Mouse (Mus musculus) mouse embryonic stem cell (cell line): ENCODE data around the gene Eef1a2.

ENCODE experiments used
- in situ Hi-C, 2 experiments: fragments of 300-500 bp; cut with MboI; formaldehyde crosslinking; loops; 1 replicate in 1 of 2; 3 replicates in 1 of 2; pipeline ENCODE4 v1.14.3; 2019 to 2020; ENCODE audit warnings: low sequenced_read_pairs in 2 of 2, low pct_unique_long_range_greater_than_20kb in 1 of 2, mixed read lengths in 1 of 2; ENCODE audit not compliant: unreplicated experiment in 1 of 2

Eef1a2 gene

DNA sequence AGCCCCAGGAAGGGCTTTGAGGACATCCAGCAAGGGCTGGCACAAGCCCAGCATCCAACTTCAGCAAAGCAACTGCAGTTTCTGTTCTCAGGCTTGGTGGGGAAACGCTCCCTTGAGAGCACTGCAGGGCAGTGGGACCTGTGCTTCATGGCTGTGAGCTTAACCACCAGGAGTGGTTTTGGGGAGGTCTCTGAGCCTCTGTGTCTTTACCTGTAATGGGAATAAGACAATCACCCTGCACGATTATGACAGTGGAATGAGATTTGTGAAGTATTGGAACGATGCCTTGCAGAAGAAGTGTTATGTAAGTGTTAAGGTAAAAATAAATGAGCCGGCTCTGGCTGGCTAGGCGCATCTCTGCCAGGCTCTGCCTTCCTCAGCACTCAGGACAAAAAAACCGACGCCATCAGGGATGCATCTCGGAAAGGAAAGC is 14.1 kb downstream of the Eef1a2 start:
- in situ Hi-C loops = no loop called here

DNA sequence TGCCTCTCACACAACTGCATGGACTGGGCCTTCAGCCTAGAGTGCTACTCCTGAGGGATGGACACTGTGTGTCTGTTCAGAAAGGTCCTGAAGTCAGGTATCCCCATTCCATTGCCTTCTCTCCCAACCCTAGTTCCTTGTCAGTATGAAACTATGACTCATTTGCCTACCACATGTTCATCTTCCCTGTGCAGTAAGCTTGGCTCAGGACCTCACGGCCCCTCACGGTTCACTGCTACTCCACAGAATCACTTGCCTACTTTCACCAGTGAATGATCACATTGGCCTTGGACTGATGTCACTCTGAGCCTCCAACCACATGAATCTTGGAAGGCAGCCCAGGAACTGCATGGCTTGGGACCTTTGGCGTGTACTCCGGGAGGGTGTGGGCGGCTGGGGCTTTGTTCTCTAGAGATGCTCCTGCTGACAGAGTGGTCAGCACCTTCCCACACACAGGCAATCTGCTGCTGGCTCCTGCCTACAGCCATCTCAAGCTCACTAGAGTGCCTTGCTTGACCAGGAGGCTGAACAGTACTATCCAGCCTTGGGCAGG is 17.1 kb downstream of the Eef1a2 start:
- in situ Hi-C loops = no loop called here

DNA sequence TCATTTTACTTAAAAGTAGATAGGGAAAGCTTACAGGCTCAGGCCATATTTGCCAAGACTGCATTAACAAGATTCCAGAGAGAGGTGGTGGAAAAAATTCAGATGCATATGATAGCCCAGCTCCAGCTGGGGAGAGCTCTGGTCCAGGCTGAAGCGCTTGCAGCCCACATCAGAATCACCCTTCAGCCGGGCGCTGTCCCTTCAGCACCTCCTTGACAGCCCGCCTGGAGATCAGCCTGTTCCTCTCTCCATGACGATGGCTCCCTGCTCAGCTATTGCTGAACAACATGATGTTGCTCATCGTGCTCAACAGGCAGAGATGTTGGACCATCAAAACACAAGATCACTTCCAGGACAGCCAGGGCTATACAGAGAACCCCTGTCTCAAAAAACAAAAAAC is 19.9 kb downstream of the Eef1a2 start:
- in situ Hi-C loops = no loop called here

DNA sequence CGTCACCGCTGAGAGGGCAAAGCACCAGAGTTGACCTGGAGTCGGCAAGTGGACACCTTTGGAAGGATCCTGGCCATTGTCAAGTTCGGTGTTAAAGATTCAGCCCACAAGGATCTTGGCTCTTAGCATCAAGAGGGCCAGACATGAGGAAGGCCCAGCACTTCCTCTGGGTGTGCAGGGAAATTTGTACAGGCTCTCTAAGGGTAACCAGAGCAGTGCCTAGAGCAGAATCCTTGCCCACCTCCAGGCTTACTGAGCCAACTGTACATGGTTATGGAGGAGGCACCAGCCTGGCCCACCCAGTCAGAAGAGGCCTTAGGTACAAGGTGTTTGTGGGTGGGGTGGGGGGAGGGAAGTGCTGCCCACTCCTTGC is 21.4 kb downstream of the Eef1a2 start:
- in situ Hi-C loops = no loop called here

DNA sequence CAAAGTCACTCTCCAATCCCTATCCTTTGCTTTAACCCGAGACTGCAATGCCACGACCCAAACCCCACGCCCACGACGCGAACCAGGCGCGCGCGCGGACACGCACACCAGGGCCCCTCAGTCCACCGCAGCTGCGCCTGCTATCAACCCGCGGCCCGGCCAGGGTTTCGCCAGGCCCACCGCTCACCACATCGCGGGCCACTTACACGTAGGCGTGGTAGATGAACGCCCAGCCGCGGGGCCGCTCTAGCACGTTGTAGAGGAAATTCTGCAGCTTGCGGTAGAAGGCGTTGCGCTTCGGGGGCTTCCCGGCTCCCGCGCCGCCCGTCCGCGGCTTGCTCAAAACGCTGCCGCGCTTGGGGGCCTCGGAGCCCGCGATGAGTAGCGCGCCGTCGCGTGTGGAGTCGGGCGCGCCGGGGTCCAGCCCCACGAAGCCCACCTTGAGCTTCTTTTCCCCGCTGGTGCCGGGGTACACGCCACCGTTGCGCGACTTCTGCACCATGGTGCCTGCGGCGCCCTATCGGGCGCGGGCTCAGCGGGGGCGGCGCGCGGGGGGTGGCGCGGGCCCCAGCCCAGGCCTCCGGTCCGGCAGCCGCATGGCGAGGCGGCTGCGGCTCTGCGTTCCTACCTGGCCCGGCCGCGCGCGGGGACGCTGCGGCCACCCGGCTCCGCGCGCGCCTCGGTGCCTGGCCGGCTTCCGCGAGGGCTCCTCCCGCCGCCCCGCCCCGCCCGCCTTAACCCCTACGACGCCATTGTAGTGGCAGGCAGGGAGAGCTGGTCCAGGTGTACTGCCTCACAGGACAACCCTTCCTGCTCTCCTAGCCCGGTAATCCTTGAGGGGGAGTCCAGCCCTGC is 22.0 kb downstream of the Eef1a2 start, which contains the start of gene Kcnq2:
Gene Kcnq2, minus strand, starts transcription at position 710 of the 855 bp plus-strand sequence.
- in situ Hi-C loops = no loop called here

DNA sequence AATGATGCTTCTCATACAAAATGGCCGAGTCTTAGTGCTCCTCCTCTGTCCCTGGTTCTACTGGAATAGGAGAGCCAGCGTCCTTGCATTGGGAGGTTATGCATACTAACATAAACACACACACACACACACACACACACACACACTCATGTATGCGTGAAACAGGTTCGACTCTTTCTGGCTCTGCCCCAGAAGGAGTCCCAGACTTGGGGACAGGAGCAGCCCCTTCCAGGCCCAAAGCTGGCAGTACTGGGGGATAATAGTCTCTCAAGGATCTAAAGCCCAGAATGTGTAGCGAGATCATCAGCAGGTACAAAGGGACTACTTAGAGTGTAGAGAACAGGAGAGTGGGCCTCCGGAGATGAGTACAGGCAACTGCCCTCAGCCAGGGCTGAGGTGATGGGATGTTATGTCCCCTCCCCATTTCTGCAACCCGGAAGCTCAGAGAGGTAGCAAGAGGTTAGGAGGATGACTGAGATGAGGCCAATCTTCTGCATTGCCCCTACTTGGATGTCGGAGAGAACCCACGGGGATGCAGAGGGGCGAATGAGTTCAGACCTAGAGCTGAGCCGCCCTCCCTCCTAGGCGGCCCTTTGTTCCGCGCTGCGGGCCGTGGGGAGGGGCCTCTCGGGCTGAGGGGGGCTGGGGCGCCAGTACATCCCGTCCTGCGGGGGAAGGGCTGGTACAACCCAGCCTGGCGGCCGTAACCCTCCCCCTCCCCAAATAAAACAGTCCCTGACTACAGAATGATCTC is 22.8 kb downstream of the Eef1a2 start:
- in situ Hi-C loops = no loop called here

DNA sequence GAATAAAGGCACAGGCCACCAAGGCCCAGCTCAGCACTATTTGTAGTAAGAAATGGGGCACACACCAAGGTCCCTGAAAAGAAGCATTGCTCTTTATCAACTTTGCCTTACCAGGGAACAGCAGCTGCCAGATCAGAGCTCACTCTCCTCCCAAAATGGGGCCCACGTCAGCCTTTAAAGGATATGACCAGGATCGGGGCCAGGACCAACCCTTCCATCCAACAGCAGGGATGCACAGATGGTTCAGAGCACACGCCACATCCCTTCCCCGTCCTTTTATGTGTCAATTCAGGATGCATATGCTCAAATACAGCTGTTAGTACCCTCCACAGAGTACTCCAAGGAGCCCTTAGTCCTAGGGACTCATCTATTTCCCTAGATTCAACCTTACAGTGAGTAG is 26.6 kb downstream of the Eef1a2 start:
- in situ Hi-C loops = no loop called here

DNA sequence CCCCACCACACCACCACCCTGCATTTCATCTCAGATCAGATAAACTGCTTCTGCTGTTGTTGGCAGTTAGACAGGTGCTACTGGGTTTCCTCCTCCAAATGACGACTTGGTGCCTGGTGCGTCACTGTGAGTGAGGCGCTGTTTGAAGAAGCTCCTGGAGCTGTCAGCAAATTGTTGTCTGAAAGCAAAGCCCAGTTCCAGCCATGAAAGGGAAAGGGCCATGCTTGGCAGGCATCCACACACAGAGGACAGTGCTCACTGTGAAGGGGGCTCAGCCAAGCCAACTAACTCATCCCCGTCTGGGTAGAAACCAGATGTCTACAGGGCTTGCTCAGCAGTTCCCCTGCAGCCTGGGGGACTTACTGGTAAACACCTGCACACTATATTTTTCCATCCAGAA is 27.9 kb downstream of the Eef1a2 start:
- in situ Hi-C loops = no loop called here

DNA sequence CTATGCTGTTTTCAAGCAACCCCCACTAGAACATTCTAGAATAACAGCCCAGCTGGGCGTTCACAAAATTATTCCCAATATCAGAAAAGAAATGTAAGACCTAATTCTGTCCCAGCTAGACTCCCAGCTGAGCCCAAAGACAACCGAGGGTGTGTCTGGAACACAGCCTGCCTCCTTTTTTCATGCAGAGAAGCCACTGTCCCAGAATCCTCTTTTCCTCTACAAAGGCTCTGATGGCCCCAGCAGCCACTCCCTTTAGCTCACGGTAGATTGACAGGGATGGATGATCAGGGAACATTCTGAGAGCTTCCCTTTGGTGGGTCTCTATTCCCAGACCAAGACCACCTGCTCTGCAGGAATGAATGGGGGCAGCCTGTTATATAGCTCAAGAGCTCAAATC is 29.0 kb downstream of the Eef1a2 start:
- in situ Hi-C loops = no loop called here

DNA sequence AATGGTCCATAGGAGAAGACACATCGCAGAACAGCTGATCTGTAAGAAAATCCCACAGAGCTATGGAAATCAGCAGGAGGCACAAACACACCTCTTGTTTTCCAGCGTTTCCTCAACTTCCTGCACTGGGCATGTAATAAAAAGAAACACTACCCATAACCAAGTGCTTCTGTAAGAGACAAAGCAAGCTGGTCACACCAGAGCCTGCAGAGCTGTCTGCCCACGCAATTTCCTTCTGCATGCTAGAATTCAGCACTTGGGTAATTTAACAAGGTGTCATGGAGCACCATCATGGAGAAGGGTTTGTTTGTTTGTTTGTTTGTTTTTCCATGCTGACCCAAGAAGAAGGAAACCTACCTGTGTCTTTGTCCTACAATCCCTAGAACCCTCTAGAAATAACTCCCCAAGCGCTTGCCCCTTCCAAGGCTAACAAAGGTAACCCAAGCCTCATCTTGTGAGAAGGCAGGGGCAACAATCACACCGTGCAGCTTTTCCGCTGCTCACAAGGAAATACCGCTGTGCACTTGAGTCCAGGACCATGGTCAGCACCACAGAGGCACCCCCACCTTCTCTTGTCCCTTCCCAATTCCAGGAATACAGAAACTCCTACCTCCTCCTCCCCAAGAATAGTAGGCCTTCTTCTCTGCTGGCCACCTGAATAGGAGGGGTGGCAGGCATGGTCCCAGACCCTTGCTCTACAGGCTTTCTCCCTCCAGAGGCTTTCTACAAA is 30.9 kb downstream of the Eef1a2 start:
- in situ Hi-C loops = no loop called here

DNA sequence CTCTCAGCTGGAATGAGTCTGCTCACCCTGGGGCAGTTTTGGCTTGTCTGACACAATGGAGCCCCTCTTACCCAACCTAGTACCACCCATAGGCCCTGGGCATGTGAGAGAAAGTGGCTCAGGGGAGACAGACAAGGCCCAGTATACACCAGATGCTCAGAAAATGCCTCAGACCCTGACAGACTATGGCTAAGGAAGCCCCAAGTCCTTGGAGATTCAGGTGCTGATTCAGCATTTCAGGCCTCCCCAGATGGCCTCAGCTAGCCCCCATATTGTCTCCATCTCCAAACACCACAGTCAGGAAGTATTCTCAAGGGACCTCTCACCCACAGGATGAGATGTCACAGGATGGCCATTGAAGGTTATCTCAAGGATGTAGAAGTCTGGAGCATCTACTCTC is 34.2 kb downstream of the Eef1a2 start:
- in situ Hi-C loops = no loop called here

DNA sequence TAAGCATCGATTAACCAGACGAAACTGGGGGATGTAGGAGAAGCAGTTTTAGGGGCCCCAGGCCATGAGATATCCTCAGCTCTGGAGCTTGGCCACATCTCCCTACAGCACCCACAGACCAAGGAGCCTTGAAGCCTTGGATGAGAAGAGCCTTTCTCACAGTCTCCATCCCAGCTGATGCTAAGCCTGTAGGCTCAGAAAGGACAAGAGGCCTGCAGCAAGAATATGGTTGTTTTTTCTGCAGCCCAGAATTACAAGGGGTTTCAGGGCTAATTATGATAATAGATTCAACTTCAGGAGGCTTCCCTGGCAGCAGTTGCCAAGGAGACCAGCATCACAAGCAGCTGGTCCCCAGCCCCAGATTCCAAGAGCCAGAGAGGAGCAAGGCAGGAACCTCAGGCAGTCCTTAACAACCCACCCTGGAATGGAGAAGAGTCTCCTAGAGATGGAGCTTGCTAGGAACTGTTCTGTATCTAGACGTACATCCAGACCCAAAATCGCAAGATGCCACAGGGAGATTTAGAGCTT is 35.8 kb downstream of the Eef1a2 start:
- in situ Hi-C loops = no loop called here

DNA sequence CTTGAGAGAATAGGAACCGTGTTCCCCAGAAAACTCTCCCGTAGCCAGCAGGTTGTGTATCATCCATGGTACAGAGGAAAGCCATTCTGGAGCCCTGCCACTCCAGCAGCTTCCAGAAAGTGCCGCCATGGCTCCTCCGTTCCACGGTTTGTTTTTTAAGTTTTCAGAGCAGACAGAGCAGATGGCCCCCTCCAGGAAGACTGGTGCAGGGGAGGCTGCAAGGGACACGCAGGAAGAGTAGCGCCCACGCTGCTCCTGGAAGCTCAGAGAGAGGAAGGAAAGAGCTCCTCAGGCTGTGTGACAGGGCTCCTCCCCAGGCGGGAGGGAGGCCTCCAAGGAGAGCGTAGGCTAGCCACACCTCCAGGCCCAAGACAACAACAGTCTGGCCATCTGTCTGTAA is 36.9 kb downstream of the Eef1a2 start:
- in situ Hi-C loops = no loop called here

DNA sequence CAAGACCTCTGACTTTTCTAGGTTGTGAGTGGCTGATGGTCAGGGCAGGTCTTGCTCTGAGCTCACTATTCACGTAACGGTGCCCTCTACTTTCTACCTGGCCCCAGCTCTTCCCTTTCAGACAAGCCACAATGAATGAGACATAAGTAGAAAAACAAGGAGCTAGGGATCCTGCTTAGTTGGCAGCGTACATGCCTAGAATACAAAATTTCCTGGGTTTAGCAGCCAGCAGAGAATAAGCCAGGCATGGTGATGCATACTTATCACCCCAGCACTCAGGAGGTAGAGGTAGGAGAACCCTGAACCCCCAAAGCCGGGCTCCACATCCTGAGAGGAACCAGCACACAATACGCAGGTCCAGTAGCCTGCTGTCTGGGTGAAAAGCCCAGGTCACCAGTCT is 40.4 kb downstream of the Eef1a2 start:
- in situ Hi-C loops = no loop called here

DNA sequence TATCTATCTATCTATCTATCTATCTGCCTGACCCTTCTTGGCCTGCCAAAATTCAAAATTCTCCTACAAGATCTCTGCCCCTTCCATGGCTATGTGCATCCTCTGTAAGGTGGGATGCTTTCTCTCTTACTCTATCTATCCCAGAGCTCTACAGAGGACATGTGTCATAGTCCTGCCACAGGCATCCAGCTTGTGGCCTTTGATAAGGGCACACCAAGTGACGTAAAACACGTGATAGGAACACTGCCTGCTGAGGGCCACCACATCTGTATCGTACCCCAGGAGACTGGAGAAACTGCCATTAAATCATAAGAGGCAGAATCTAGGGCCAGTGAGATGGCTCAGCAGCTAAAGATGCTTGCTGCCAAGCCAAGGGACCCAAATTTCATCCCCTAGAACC is 41.4 kb downstream of the Eef1a2 start:
- in situ Hi-C loops = no loop called here

DNA sequence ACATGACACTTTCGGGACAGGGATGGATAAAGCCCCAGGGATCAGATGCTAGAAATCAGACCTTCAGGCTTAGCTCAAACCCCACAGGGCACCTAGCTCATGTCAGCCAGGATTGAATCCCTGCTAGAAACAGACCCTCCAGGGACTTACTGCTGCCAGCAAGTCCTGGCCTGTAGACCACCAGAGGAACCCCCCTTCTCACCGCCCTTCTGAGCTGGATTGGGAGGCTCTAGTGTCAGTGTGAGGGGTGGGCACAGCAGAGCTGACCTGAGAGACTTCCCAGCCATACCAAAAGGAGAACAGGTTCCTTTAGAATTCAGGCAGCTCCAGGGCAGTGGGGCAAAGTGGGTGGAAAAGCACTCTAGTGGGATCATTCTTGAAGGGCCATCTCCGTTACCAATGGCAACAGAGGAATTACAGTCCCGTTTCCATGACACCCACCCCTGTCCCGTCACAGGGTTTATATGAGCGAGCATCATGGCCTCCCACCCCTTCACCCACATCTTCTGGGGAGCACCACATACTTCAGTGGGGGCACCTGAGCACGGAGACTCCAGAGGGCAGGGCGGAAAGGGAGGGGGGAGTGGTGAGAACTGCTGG is 43.0 kb downstream of the Eef1a2 start:
- in situ Hi-C loops = no loop called here

DNA sequence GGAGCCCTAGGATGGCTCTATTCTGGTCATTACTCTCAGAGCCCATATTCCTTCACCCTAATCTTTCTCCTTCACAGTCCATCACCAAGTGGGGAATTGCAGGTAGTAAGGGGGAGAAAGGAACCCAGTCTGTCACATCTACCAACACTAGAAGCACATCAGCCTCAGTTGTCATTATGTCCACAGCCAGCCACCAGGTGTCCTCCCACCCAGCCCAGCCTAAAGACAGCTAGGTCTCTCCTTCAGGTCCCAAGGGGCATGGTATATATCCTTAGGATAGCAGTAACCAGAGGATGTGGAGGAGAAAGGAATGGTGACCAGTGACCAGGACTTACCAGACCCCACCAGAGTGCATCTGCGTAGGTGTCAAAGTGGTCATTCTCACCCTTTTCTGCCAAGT is 45.1 kb downstream of the Eef1a2 start:
- in situ Hi-C loops = no loop called here

DNA sequence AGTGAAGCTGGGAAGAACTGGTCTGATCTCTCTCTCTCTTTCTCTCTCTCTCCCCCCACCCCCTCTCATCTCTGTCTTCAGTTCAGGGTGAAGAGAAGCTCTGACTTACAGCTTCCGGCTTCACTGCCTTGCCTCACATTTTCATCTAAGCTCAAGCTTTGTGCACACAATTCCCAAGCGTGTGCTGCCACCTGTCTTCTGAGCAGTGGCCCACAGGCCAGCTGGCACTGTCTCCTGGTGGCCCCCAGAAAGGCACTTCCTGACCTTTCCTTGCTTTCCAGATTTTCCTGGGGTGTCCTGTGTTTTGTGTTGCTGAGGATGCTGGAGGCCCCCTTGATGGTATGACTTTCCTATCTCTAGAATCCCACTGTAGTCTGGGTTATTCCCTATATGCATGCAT is 52.7 kb downstream of the Eef1a2 start:
- in situ Hi-C loops = no loop called here
